Mouse (Mus musculus) C2C12 (cell line): Measurements from ENCODE around the gene Lpin2.

Experiments used
- CTCF ChIP-seq: IDR thresholded peaks from one replicate; pipeline ENCODE4 v1.5.1; 2011; ENCODE audit not compliant: control insufficient read depth, insufficient read depth, insufficient read length
- FOSL1 ChIP-seq: IDR thresholded peaks from one replicate; pipeline ENCODE4 v1.8.0; 2011; ENCODE audit warnings: mild to moderate bottlenecking, low read length; ENCODE audit not compliant: poor library complexity, insufficient read depth, severe bottlenecking
- MAX ChIP-seq: IDR thresholded peaks from one replicate; pipeline ENCODE4 v1.6.1; 2011; ENCODE audit warnings: mild to moderate bottlenecking, control low read depth
- MYOG ChIP-seq: IDR thresholded peaks from one replicate; pipeline ENCODE4 v1.6.1; 2011; ENCODE audit not compliant: control insufficient read depth, insufficient read length; ENCODE audit errors: extremely low read depth

DNA sequence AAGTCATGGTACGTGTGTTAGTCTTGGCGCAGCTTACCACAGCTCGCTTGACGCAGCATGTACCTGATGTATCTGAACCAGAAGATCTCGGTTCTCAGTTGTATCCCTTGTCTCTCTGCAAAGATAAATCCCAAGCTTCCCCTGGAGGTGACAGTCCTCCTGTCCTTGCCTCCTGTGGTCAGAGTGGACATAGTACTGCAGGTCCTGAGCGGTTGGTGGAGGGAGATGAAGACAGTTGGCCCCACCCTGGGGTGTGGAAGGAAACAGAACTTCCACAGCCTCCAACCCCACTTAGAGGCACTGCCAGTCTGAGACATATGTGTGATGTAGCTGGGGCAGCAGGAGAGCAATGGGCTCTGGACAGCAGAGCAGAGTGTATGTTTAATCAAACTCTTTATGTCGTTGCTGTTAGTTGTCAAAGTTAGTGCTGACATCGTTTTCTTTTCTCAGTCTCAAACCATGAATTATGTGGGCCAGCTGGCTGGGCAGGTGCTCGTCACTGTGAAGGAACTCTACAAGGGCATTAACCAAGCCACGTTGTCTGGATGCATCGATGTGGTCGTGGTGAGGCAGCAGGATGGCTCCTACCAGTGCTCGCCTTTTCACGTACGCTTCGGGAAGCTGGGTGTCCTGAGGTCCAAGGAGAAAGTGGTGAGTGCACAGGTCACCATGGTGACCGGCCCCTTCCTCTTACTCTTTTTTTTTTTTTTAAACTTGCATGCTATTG is 32.3 kb downstream of the Lpin2 start:
- no peak for TF ChIP-seq MAX
- TF ChIP-seq CTCF, result no peak
- no peak for TF ChIP-seq FOSL1
- TF ChIP-seq MYOG, result no peak
